Mouse (Mus musculus) stomach, embryonic 15.5 days (tissue): ENCODE results near the gene Slc26a3. TPM values are rescaled to one million over a fixed set of nuclear protein-coding genes. Genes with fewer than 3 reads are reported as not detected.

Experiments used
- polyA plus RNA-seq: library from polyadenylated mRNA; unstranded; fragments of >200 nt; fragmentation: Nextera tagmentation; extraction: Ambion mirVana; gene quantifications from 2 replicates; pipeline ENCODE4 v1.2.1, GENCODE M21; 2015

Gene Slc26a3
- polyA plus RNA-seq, 1 experiment from 2014 or later: 2.5 TPM

Other genes starting within 250 kb of the Slc26a3 start
- gene Gm6993, start 150.1 kb upstream of the Slc26a3 start, polyA plus RNA-seq: not detected in 2 replicates
- 83.4 and 94.1 TPM in 2 replicates for gene Lamb1, start 125.6 kb upstream of the Slc26a3 start, polyA plus RNA-seq
- gene Dld, start 39.4 kb upstream of the Slc26a3 start, polyA plus RNA-seq: 126 and 137 TPM in 2 replicates
- 12.1 TPM in 2 replicates for gene Cbll1, start 108.7 kb downstream of the Slc26a3 start, polyA plus RNA-seq
- 0.06 and 0.19 TPM in 2 replicates for gene Slc26a4, start 169.1 kb downstream of the Slc26a3 start, polyA plus RNA-seq
- gene Bcap29, start 243.8 kb downstream of the Slc26a3 start, polyA plus RNA-seq: 32.4 and 36.6 TPM in 2 replicates